In genomic region chr6:114965396-114965795, GRCm38 (mm10) we compare ENCODE assay signal across 19 mouse cellular contexts.
"Had no signal": no experiment of that assay in that cellular context is flagged by ENCODE, and none has a peak within 500 bp of the region (broad histone marks: within the 10 kb centered on the region; RNA-seq: fewer than 3 reads in every experiment).

No protein-coding gene starts in this region.

- H3K9ac ChIP-seq: liver, embryonic 14.5 days; lung, embryonic 14.5 days; midbrain, embryonic 12.5 days; neural tube, embryonic 13.5 days; neural tube, embryonic 15.5 days had no signal

- H3K27ac ChIP-seq: liver, embryonic 14.5 days; midbrain, embryonic 10.5 days; midbrain, embryonic 12.5 days; neural tube, embryonic 13.5 days; neural tube, embryonic 15.5 days had no signal

- H3K9me3 ChIP-seq: midbrain, embryonic 10.5 days; midbrain, embryonic 12.5 days; neural tube, embryonic 13.5 days; neural tube, embryonic 15.5 days had no signal

- H3K36me3 ChIP-seq: midbrain, embryonic 10.5 days; midbrain, embryonic 12.5 days; neural tube, embryonic 13.5 days; neural tube, embryonic 15.5 days had no signal

- DNase-seq: lung, embryonic 14.5 days; lung, postnatal 14 days; lung, postnatal 4 days; midbrain, embryonic 14.5 days; retina, postnatal 1 day; right cerebral cortex, adult 18-20 months; right cerebral cortex, postnatal 25 days; right cerebral cortex, postnatal 4 days; spleen, adult 18-20 months; thymus, adult 18-20 months; thymus, postnatal 25 days; thymus, postnatal 4 days had no signal

- ATAC-seq: midbrain, embryonic 16.5 days had no signal

- H3K27me3 ChIP-seq: neural tube, embryonic 15.5 days had no signal

- H3K4me2 ChIP-seq: lung, embryonic 14.5 days; midbrain, embryonic 12.5 days; neural tube, embryonic 13.5 days; neural tube, embryonic 15.5 days had no signal

- H3K4me3 ChIP-seq: midbrain, embryonic 10.5 days; midbrain, embryonic 12.5 days; myocyte; neural tube, embryonic 13.5 days; neural tube, embryonic 15.5 days had no signal
